Mouse (Mus musculus) layer of hippocampus, adult 18-20 months (tissue): ENCODE measurements around the gene Zfp27. TPM values are rescaled to one million over a fixed set of nuclear protein-coding genes. Genes with fewer than 3 reads are reported as not detected.
"Not testable (repeated sequence)": the region's sequence is repeated elsewhere in the genome, so short reads cannot be mapped to it uniquely, and the experiment has no call there.

Experiments used
- DNase-seq, 2 experiments: peaks; one replicate each; pipeline ENCODE4 v3.0.0; 2022; ENCODE audit warnings: low spot score in 2 of 2
- microRNA-seq, 2 experiments: library from miRNA; unstranded; fragments of <30 nt; microRNA quantifications; one replicate each; pipeline ENCODE4 v1.2.0; 2021
- total RNA-seq, 2 experiments: library from RNA; stranded (reverse); gene quantifications; 2 replicates each; pipeline ENCODE4 v1.2.3; 2021

Gene Zfp27
- total RNA-seq, 2 experiments from 2014 or later: 19.7 to 19.8 TPM

- DNase-seq: no peak
These were observed 13.6 kb downstream of the Zfp27 start for GRCm38 (mm10) chr7:29892756-29893155.

- no peak for DNase-seq
These were observed 15.9 kb downstream of the Zfp27 start for GRCm38 (mm10) chr7:29890501-29890900.

- DNase-seq: no peak
These were observed 25.5 kb downstream of the Zfp27 start for GRCm38 (mm10) chr7:29880916-29881315.

- DNase-seq: no peak
These were observed 26.3 kb downstream of the Zfp27 start for GRCm38 (mm10) chr7:29880056-29880455.

- DNase-seq: not testable (repeated sequence)
These were observed 28.8 kb downstream of the Zfp27 start for GRCm38 (mm10) chr7:29877561-29877960.

GRCm38 (mm10) chr7:29874256-29874655, 32.1 kb downstream of the Zfp27 start:
- DNase-seq: no peak

- no peak for DNase-seq
These were observed 44.7 kb downstream of the Zfp27 start for GRCm38 (mm10) chr7:29861660-29862059.

GRCm38 (mm10) chr7:29859532-29860517, 46.5 kb downstream of the Zfp27 start, which contains the start of gene Zfp420:
TSS of gene Zfp420 (plus strand) at chr7:29859979.
- DNase-seq: peak; percentile 93 to 95

GRCm38 (mm10) chr7:29853219-29853842, 53.0 kb downstream of the Zfp27 start, which contains the start of gene Zfp940:
TSS of gene Zfp940 (minus strand) at chr7:29853669.
- DNase-seq: peak; percentile 83 to 93

GRCm38 (mm10) chr7:29852831-29853218, 53.5 kb downstream of the Zfp27 start:
- DNase-seq: no peak

GRCm38 (mm10) chr7:29844616-29845015, 61.8 kb downstream of the Zfp27 start:
- DNase-seq: no peak

Small RNAs within 50 kb of the gene (microRNA-seq; reads per million reads assigned to microRNA genes)
- gene Mir7668: 0.25 to 0.59 reads per million in 2 experiments

Other genes with a start within 250 kb of the Zfp27 start
- gene Catsperg2, start 179.5 kb downstream of the Zfp27 start, total RNA-seq: under 1 TPM in 1 of 2 experiments, not detected in 1; 0.15 TPM
- 10 to 100 TPM; 20.4 TPM for gene Zfp84, start 138.0 kb downstream of the Zfp27 start, total RNA-seq
- 10 to 100 TPM; 10.3 to 10.6 TPM for gene Zfp30, start 122.6 kb downstream of the Zfp27 start, total RNA-seq
- 10 to 100 TPM; 21.1 to 23.7 TPM for gene Zfp790, start 90.5 kb downstream of the Zfp27 start, total RNA-seq
- 10 to 100 TPM; 14.2 to 18.9 TPM for gene Zfp940, start 52.9 kb downstream of the Zfp27 start, total RNA-seq
- 10 to 100 TPM; 17.4 to 21.0 TPM for gene Zfp420, start 46.6 kb downstream of the Zfp27 start, total RNA-seq
- 10 to 100 TPM in 1 of 2 experiments, 1 to 10 TPM in 1; 8.0 to 10.0 TPM for gene Zfp383, start 1.7 kb upstream of the Zfp27 start, total RNA-seq
- 10 to 100 TPM; 15.4 to 18.1 TPM for gene Zfp74, start 47.5 kb upstream of the Zfp27 start, total RNA-seq
- 1 to 10 TPM; 3.5 to 4.5 TPM for gene Zfp568, start 77.4 kb upstream of the Zfp27 start, total RNA-seq
- 10 to 100 TPM in 1 of 2 experiments, 1 to 10 TPM in 1; 8.9 to 11.2 TPM for gene Zfp14, start 144.8 kb upstream of the Zfp27 start, total RNA-seq
- gene Zfp82, start 166.3 kb upstream of the Zfp27 start, total RNA-seq: 1 to 10 TPM; 4.7 to 4.9 TPM
- under 1 TPM in 1 of 2 experiments, not detected in 1; 0.64 TPM for gene Gm26920, start 183.8 kb upstream of the Zfp27 start, total RNA-seq
- 1 to 10 TPM; 5.9 to 8.7 TPM for gene Zfp566, start 184.0 kb upstream of the Zfp27 start, total RNA-seq
- gene Zfp260, start 188.2 kb upstream of the Zfp27 start, total RNA-seq: 10 to 100 TPM; 75.7 to 78.3 TPM
- 10 to 100 TPM; 29.8 to 34.3 TPM for gene Zfp382, start 215.4 kb upstream of the Zfp27 start, total RNA-seq